Mouse (Mus musculus) ovary, postnatal 36 days (tissue): ENCODE results near the gene Gtf2b.

Source experiments
- DNase-seq: peaks from one replicate; pipeline ENCODE4 v3.0.0; 2022; ENCODE audit warnings: low spot score, mixed read lengths

Gene Gtf2b

GRCm38 (mm10) chr3:142764995-142765777, at the start of gene Gtf2b:
Gene Gtf2b, plus strand, starts transcription at chr3:142765045.
- peak; percentile 93 for DNase-seq

- no peak for DNase-seq
These were observed 39.4 kb upstream of the Gtf2b start for GRCm38 (mm10) chr3:142725481-142725880.

GRCm38 (mm10) chr3:142725969-142726672, 38.7 kb upstream of the Gtf2b start:
- DNase-seq = no peak

DNA sequence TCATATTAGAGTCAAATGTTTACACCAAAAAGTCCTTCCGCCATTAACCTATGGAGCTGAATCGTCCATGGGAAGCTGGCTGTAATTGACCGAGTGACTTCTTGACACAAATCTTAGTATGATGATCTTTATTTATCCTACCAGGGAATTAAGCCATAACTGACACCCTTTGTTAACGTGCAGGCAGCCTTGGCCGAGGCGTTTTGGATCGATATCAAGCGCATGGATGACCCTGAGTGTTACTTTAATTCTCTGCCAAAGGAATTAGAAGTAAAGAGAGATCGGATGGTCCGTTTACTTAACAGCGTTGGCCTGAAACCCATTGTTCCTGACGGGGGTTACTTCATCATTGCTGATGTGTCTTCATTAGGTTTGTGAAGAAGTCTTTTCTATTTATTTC, 30.6 kb upstream of the Gtf2b start:
- DNase-seq = no peak

- no peak for DNase-seq
These were observed 23.9 kb upstream of the Gtf2b start for GRCm38 (mm10) chr3:142740896-142741295.

DNA sequence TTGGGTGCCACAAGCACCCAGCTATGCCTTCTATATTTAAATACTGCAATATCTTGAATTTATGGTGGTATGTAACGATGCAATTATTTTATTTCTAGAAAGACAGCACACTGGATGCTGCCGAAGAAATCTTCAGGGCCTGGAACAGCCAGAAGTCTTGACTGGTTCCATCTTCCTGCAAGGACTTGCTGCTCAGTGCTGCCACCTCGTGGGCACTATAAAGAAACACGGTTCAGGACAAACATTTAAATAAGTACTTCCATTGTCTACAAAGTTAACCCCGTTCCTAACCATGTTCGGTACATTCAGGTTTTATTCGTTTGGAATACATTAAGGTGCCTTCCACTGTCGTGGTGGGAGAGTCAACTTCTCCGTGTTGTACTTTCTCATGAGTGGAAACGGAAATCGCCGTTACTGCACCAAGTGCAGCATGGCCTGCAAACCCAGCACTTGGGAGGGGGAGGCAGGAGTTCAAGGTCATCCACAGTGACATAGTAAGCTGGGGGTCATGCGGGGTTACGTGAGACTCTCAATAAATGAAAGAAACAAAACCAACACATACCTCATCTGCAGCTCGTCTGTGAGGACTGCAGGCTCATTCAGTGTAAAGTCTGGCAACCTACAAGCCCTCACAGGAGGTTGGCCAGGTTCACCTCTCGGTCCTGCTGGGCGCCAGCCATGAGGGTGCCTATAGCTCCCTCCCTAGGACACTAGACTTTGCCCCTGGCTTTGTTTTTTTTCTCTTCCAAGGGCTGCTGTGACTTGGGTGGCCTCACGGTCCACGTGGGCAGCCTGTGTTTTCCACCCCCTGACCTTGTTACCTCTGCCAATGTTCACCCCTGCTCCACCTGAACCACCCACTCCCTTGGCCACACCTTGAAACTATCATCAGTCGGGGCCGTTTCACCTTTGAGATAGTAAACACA, 20.6 kb upstream of the Gtf2b start:
- peak; percentile 21 for DNase-seq

GRCm38 (mm10) chr3:142745076-142745475, 19.8 kb upstream of the Gtf2b start:
- no peak for DNase-seq

GRCm38 (mm10) chr3:142747673-142748072, 17.2 kb upstream of the Gtf2b start:
- no peak for DNase-seq

GRCm38 (mm10) chr3:142749131-142749530, 15.7 kb upstream of the Gtf2b start:
- DNase-seq = no peak

DNA sequence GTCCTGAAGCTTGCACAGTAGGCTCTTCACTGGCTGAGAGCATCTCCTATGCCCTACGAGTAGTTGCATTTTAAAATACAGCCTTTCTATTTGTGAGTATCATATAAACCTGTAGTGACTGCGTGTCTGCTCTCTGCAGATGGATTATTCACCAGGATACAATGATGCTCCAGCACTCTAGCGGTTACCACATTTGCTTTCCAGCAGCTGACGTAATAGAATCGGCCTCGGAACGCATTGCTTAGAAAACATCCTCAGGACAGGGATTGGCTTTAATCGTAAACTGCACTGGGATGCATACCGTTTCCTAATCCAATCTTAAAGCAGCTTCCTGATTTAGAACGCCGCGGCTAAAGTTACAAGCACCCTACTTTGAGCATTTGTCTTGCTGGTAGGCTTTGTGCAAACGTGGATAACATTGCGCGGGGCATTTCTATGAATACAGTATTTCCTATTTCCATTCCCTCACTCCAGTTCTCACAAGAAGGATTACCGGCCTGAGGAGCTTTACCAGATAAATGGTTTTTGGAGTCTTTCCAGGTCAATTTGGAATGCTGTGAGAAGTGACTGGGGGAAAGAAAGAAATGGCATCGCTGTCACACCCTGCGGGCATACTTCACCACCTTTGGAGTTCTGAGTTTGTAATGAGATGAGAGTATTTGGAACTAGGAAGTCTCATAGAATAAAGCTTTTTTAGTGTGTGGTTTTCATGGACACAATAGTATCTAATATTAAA, 9.5 kb upstream of the Gtf2b start:
- no peak for DNase-seq

GRCm38 (mm10) chr3:142757841-142758240, 7.0 kb upstream of the Gtf2b start:
- no peak for DNase-seq

DNA sequence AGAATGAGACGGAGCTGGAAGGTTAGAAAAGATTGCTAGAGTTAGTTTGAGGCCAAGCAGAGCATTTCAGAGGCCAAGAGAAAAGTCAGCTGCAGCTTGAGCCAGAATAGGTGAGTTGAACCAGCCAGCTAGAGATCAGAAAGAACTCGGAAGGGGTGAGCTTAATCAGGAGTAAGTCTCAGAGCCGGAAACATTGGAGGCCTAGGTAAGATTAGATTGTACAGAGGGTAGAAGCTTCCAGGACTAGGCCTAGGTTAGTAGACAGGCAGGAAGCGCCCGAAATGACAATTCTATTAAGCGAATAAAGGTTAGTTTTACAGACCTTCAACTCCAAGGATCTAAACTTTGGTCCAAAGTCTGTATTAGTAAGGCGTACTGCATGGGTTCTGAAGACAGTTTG, 6.3 kb upstream of the Gtf2b start:
- DNase-seq = no peak

GRCm38 (mm10) chr3:142760356-142760755, 4.5 kb upstream of the Gtf2b start:
- DNase-seq = no peak

DNA sequence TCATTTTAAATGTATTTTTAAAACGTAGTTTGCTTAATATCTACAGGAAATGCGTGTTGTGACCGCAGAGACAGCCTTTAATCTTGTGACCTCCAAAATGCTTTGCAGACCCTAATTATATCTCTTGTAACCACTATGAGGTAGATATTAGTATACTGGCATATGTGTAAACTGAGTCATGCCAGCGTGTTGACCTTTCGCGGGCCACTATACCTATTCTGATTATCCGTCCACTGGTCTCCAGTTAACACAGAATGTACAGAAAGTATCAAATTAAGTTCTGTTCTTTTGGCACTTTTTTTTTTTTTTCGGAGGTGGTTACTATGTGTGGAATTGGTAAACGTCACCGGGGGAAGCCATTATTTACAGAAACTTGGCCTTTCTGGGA, 927 bp downstream of the Gtf2b start:
- DNase-seq = no peak

DNA sequence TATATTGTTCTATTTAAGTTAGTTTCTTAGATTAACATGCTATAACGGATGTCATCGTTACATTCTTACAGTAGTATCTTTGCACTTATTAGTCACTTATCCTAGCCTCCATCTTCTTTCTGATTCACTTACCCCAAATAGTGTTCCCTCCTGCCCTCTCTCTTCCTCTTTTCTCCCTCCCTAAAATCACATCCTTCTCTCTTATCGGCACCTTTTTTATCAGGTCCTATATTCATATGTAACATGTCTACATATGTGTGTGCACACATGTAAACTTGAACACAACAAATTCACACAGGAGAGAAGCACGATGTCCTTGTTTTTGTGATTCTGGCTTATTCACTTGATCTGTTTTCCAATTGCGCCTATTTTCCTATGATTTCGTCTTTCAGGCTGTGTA, 3.7 kb downstream of the Gtf2b start:
- no peak for DNase-seq

DNA sequence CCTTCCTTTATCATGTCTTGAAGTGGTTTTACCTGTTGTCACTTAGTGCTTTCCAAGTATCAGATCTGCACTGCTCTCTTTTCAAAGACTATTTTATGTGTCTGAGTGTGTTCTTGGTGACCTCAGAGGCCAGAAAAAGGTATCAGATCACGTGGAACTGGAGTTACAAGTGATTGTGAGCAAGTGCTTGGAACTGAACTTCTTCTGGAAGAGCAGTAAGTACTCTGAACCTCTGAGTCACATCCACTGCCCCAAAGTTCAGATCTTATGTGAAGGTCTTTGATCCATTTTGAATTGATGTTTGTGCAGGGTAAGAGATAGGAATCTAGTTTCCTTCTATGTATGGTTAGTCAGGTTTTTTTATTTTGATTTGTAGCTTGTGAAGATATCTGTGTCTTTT, 5.7 kb downstream of the Gtf2b start:
- DNase-seq = no peak

DNA sequence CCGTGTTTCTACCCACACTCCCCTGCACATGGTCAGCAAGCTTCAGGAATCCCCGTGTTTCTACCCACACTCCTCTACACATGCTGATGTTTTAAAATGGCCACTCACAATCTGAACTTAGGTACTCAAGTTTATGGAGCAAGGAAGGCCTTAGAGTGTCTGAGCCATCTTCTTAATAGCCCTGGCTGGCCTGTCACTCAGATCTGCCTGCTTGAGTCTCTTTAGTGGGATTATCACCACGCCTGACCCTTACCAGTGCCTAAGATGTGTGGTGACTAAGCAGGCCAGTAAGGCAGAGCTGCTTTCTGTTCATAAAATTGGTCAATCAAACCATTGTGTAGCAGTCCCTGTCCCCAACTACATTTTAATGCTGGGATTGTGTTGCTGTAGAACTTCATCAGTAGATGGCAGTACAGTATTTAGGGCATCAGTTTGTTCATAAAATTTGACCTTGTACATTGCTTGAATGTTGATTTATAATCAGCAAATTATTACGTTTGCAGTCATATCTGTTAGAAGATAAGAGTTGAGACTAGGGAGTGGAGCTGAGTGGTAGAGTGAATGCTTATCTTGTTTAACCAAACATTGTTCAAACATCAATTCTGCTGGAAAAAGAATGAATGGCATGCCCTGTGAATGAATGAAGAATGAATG, 8.8 kb downstream of the Gtf2b start:
- no peak for DNase-seq

GRCm38 (mm10) chr3:142777227-142777626, 12.4 kb downstream of the Gtf2b start:
- no peak for DNase-seq

DNA sequence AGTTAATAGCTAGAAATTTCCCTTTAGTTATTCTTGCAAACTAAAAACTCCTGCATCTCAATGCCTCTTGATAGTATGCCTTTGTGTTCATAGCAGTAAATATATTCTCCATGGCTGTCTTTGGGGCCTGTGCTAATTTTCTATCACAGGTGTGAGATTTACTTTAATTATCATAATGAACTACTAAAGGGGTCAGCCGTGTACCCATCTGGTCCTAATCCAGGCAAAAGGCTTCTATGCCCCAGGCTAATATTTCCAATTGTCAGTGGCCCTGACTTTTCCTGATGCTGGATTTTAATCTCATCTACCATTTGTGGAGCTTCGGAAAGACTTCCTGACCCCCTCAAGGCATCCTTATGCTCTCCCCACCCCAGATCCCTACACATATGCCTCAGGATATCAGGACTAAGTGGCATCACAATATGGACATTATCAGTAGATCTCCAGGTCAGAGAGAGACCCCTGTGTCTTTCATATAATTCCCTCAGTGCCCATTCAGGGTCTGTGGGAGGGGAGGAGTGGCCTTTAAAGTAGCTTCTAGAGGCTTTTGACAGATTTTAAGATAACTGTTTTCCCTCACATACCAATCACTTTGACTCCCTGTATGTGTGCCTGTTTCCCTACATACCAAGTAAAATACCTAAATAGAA, 21.7 kb downstream of the Gtf2b start:
- DNase-seq = no peak

- DNase-seq = no peak
These were observed 30.7 kb downstream of the Gtf2b start for GRCm38 (mm10) chr3:142795587-142795986.

DNA sequence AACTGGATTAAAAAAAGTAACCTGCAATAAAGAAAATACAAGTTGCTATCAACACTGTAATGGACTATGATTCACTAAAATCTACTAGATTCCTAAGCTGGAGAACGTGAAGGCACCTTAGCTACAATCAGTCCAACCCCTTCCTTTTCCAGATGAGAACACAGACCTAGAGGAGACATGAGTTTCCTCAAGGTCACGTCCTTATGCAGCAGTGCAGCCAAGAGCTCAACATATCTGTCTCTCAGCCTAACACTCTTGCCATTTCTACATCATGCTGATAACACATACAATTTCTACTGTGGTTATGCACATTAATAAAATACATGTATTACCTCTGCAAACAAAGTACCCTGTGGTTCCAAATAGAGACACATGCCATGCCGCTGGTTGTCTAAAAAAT, 46.7 kb downstream of the Gtf2b start:
- DNase-seq = no peak
